Mouse (Mus musculus) olfactory bulb, adult 2 months (tissue): ENCODE data around the gene Xpnpep2.

ENCODE experiments used
- CTCF ChIP-seq: fragments of 200-500 bp; IDR thresholded peaks from 2 replicates; pipeline ENCODE4 v1.5.1; 2012; ENCODE audit warnings: low read depth, mild to moderate bottlenecking, low read length, moderate library complexity; ENCODE audit not compliant: insufficient read depth
- POLR2A ChIP-seq: fragments of 200-500 bp; IDR thresholded peaks from 2 replicates; pipeline ENCODE4 v1.6.1; 2012; ENCODE audit warnings: mild to moderate bottlenecking, low read depth, low read length, moderate library complexity; ENCODE audit not compliant: insufficient read depth

GRCm38 (mm10) chrX:48092129-48092528 is 16.4 kb upstream of the Xpnpep2 start:
- no peak for TF ChIP-seq POLR2A
- no peak for TF ChIP-seq CTCF
